Mouse (Mus musculus): Measurements from ENCODE around the gene Xrcc1.

DNA sequence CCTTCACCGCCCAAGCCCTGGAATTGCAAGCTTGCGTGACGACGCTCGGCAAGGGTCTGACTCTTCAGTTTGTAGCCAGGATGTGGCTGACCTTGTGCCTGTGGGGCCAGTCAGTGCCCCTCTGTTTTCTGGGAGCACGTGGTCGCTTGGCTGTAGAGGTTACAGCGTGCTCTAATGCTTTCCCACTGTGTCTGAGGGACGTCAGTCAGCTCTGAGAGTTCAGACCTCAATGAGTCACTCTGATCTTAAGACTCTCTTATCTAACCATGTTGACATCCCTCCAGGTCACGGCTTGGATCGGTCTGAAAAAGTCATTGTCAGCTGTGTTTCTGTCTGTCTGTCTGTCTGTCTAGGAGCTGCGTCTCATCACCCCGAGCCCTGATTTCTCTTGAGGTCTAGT is 68.7 kb downstream of the Xrcc1 start:
- TF ChIP-seq CTCF (IDR thresholded peaks at IDR 0.05; ENCODE audit: insufficient read depth, low read depth, low read length) (no peak), POLR2A (IDR thresholded peaks at IDR 0.05; ENCODE audit: insufficient read depth, low read depth, low read length) (no peak)

All from olfactory bulb, adult 2 months (tissue).